In the genomic region with DNA sequence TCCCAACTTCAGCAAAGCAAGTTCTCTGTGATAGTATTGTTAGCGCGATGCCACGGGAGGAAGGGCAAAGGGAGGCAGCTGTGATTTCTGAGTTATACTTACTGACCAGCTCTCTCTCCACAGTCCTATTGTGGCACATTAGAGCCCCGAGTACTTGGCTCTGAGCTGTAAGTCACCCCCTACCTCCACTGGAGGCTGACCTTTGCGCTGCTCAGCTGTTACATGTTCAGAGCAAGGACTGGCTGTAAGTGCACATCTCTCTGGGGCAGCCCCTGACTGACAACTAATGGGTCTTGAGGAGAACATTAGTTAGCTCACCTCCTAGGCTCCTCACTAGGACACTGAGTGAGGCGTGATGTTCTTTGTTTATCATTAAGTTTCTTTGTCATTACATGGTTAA, we compare ENCODE assay signal across 12 mouse cellular contexts. TPM values are rescaled to one million over a fixed set of nuclear protein-coding genes. Genes with fewer than 3 reads are reported as not detected.
DNase-seq lines count a peak whose midpoint lies in the region; ATAC-seq and TF ChIP-seq lines count a peak whose summit lies in the region.
"Had no signal": no experiment of that assay in that cellular context is flagged by ENCODE, and none has a peak within 500 bp of the region (broad histone marks: within the 10 kb centered on the region; RNA-seq: fewer than 3 reads in every experiment).

No protein-coding gene starts in this region.

- H3K27ac ChIP-seq in heart, embryonic 10.5 days: no peak overlapping the region; the same call in 1 of the 2 replicates
- H3K27ac ChIP-seq in midbrain, embryonic 14.5 days (replicated peaks; ENCODE audit: low read depth, low read length): no peak overlapping the region
- no peak overlapping the region for H3K27ac ChIP-seq in midbrain, embryonic 10.5 days (replicated peaks)
- H3K27ac ChIP-seq in neural tube, embryonic 14.5 days (ENCODE audit: low read depth, low read length): no peak overlapping the region
- no peak overlapping the region for H3K27ac ChIP-seq in lung, postnatal 0 days (ENCODE audit: low read length)
- H3K27ac ChIP-seq: macrophage had no signal

- H3K9me3 ChIP-seq in heart, embryonic 10.5 days: no peaks in the 10 kb centered on the region
- H3K9me3 ChIP-seq in midbrain, embryonic 14.5 days (ENCODE audit: control insufficient read depth, low read length): no peaks in the 10 kb centered on the region
- H3K9me3 ChIP-seq in midbrain, embryonic 10.5 days (replicated peaks): no peaks in the 10 kb centered on the region
- no peaks in the 10 kb centered on the region for H3K9me3 ChIP-seq in neural tube, embryonic 14.5 days (ENCODE audit: control insufficient read depth, low read length)
- no peaks in the 10 kb centered on the region for H3K9me3 ChIP-seq in lung, postnatal 0 days (ENCODE audit: low read length)

- WGBS in heart, embryonic 10.5 days: 77% methylated on average over 6 of the region's 6 CpGs
- WGBS in midbrain, embryonic 14.5 days: 87% methylated on average over 6 of the region's 6 CpGs
- WGBS in midbrain, embryonic 10.5 days: 80% methylated on average over 6 of the region's 6 CpGs
- 79% methylated on average over 6 of the region's 6 CpGs for WGBS in neural tube, embryonic 14.5 days
- WGBS in lung, postnatal 0 days: 84% methylated on average over 6 of the region's 6 CpGs

- no peaks in the 10 kb centered on the region for H3K36me3 ChIP-seq in heart, embryonic 10.5 days
- H3K36me3 ChIP-seq in midbrain, embryonic 14.5 days (ENCODE audit: control insufficient read depth, insufficient read depth, low read length): no peaks in the 10 kb centered on the region
- H3K36me3 ChIP-seq in midbrain, embryonic 10.5 days: no peaks in the 10 kb centered on the region
- no peaks in the 10 kb centered on the region for H3K36me3 ChIP-seq in neural tube, embryonic 14.5 days (ENCODE audit: control insufficient read depth, insufficient read depth, low read length)
- no peaks in the 10 kb centered on the region for H3K36me3 ChIP-seq in lung, postnatal 0 days (ENCODE audit: insufficient read depth, low read length)

- peak overlapping the region; percentile 62 for H3K4me2 ChIP-seq in midbrain, embryonic 14.5 days (ENCODE audit: low read length)
- H3K4me2 ChIP-seq in neural tube, embryonic 14.5 days (ENCODE audit: low read depth, low read length): peak overlapping the region; percentile 63
- no peak overlapping the region for H3K4me2 ChIP-seq in lung, postnatal 0 days (replicated peaks; ENCODE audit: low read depth, low read length)

- ATAC-seq in midbrain, embryonic 14.5 days (ENCODE audit: low FRiP score, low TSS enrichment): no peak
- ATAC-seq in neural tube, embryonic 14.5 days (ENCODE audit: low read depth): no peak
- ATAC-seq in lung, postnatal 0 days: no peak

- H3K4me3 ChIP-seq in heart, embryonic 10.5 days: no peak overlapping the region
- no peak overlapping the region for H3K4me3 ChIP-seq in midbrain, embryonic 14.5 days (replicated peaks; ENCODE audit: low read depth, low read length)
- H3K4me3 ChIP-seq in midbrain, embryonic 10.5 days: no peak overlapping the region
- H3K4me3 ChIP-seq in neural tube, embryonic 14.5 days (ENCODE audit: low read depth, low read length): no peak overlapping the region; the same call in 1 of the 2 replicates
- no peak overlapping the region for H3K4me3 ChIP-seq in lung, postnatal 0 days (ENCODE audit: low read depth, low read length)

- H3K27me3 ChIP-seq in heart, embryonic 10.5 days (ENCODE audit: insufficient read depth, poor library complexity, severe bottlenecking): peaks cover 55% of the 10 kb centered on the region
- H3K27me3 ChIP-seq in midbrain, embryonic 14.5 days (ENCODE audit: control insufficient read depth, insufficient read depth, low read length): peaks cover 15% of the 10 kb centered on the region; the same call in 1 of the 2 replicates
- peaks cover 48% of the 10 kb centered on the region for H3K27me3 ChIP-seq in midbrain, embryonic 10.5 days (ENCODE audit: low read depth, poor library complexity, severe bottlenecking)
- no peaks in the 10 kb centered on the region for H3K27me3 ChIP-seq in neural tube, embryonic 14.5 days (ENCODE audit: control insufficient read depth, insufficient read depth, low read length)
- peaks cover 13% of the 10 kb centered on the region; the same call in 1 of the 2 replicates for H3K27me3 ChIP-seq in lung, postnatal 0 days (replicated peaks; ENCODE audit: insufficient read depth, low read length)
- H3K27me3 ChIP-seq: Patski had no signal

- TF ChIP-seq EP300 in lung, postnatal 0 days (IDR thresholded peaks at IDR 0.05): no peak

- no peak for TF ChIP-seq CTCF in lung, postnatal 0 days (IDR thresholded peaks at IDR 0.05)

- peaks cover 20% of the 10 kb centered on the region; the same call in 1 of the 2 replicates for H3K4me1 ChIP-seq in heart, embryonic 10.5 days
- no peaks in the 10 kb centered on the region for H3K4me1 ChIP-seq in midbrain, embryonic 14.5 days (ENCODE audit: control insufficient read depth, insufficient read depth, low read length)
- peaks cover 12% of the 10 kb centered on the region for H3K4me1 ChIP-seq in midbrain, embryonic 10.5 days
- no peaks in the 10 kb centered on the region for H3K4me1 ChIP-seq in neural tube, embryonic 14.5 days (ENCODE audit: control insufficient read depth, insufficient read depth, low read length)
- 0 out of 2 replicates have a peak, but pooled peaks cover 5% of the 10 kb centered on the region for H3K4me1 ChIP-seq in lung, postnatal 0 days (ENCODE audit: insufficient read depth, low read depth, low read length)

- DNase-seq in heart, adult 11 months: peak; percentile 82
- DNase-seq in heart, embryonic 10.5 days (ENCODE audit: low spot score): no peak
- no peak for DNase-seq in midbrain, embryonic 14.5 days
- DNase-seq in midbrain, embryonic 10.5 days (ENCODE audit: low spot score): no peak
- peak; percentile 88 for DNase-seq in kidney, adult 9 months
- DNase-seq in gastrocnemius, postnatal 25 days: no peak
- no peak for DNase-seq in lung, postnatal 0 days (ENCODE audit: low spot score)
- DNase-seq: cerebellum, postnatal 14 days; lung, adult 18-20 months had no signal

- H3K9ac ChIP-seq in midbrain, embryonic 14.5 days (replicated peaks; ENCODE audit: low read length): no peak overlapping the region
- H3K9ac ChIP-seq in neural tube, embryonic 14.5 days (replicated peaks; ENCODE audit: low read depth, low read length): no peak overlapping the region
- H3K9ac ChIP-seq in lung, postnatal 0 days (replicated peaks; ENCODE audit: low read depth): no peak overlapping the region

RNA-seq across cellular contexts. Expression of gene Dclk3, which starts 1.6 kb away (rescaled TPM):
- 1.6 and 2.5 TPM in 2 replicates for polyA plus RNA-seq in heart, embryonic 10.5 days (2016; fragmentation: Nextera tagmentation; extraction: Ambion mirVana)
- polyA plus RNA-seq in midbrain, embryonic 14.5 days (2014; fragmentation: Nextera tagmentation; extraction: Ambion mirVana): 3.4 and 4.3 TPM in 2 replicates
- 0.15 and 0.21 TPM in 2 replicates for polyA plus RNA-seq in midbrain, embryonic 10.5 days (2016; fragmentation: Nextera tagmentation; extraction: Ambion mirVana)
- 10.3 and 13.0 TPM in 2 replicates for polyA plus RNA-seq in neural tube, embryonic 14.5 days (2014; fragmentation: Nextera tagmentation; extraction: Ambion mirVana)
- total RNA-seq in gastrocnemius, postnatal 25 days (2021): under 1 TPM; 0.59 to 0.69 TPM
- polyA plus RNA-seq in lung, postnatal 0 days (2015; fragmentation: Nextera tagmentation; extraction: Ambion mirVana): 0.13 and 0.18 TPM in 2 replicates
- polyA plus RNA-seq: macrophage had no signal

Comparison
In these comparisons a context has a peak if more than half of its experiments do, and no peak if none do; other contexts are left out.
1. DNase-seq: peak in heart, adult 11 months (single experiment) and kidney, adult 9 months (single experiment); none in heart, embryonic 10.5 days (single experiment), midbrain, embryonic 14.5 days (single experiment), midbrain, embryonic 10.5 days (single experiment), gastrocnemius, postnatal 25 days (single experiment) and lung, postnatal 0 days (single experiment).